Mouse (Mus musculus) spleen, postnatal 36 days (tissue): ENCODE measurements around the gene Mrps25.
A peak's percentile ranks its signal among the peaks of the same experiment; 100 is the strongest.

ENCODE experiments used
- DNase-seq, 2 experiments: peaks; one replicate each; pipeline ENCODE4 v3.0.0; 2022; ENCODE audit warnings: low spot score in 2 of 2, mixed read lengths in 1 of 2

Gene Mrps25

DNA sequence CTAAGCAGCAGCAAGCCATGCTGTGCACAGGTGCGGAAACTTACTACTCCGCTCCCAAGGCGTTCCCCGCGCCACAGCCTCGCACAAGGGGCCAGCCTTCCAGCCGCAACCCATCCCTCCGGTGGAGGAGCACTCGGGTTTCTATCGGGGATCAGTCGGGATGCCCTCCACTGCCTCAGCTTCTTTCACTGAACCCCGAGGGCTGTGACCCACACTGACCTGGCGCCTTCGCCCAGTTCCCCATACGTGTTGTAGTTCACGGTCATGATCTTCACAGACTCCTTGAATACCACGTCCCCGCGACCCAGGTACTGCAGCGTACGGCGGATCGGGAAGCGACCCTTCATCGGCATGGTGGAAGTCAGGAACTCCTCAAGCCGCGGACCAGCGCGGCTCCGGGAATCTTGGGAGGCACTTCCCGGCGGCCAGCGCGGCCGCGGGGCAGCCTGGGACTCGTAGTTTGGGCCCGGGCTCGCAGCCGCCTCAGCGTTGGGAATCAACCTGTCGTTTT is at the start of gene Mrps25:
Gene Mrps25, minus strand, starts transcription at position 413 of the 511 bp plus-strand sequence.
- peak; percentile 53 to 54 for DNase-seq

DNA sequence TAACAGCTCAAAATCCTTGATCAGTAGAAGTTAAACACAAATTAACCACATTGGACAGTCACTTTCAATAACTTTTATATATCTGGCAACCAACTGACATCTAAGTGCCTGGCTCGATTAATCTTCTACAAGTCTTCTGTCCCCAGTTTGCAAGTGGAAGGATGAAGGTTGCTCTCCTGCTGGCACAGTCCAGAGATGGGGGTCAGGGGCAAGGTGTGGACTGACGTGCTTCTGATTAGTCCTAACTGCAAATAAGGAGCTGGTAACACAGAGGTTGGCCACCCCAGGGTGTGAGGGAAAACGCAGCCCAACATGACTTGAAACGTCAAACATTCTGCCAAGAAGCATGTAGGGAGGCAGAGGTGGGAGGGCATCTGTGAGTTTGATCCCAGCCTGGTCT is 47.9 kb upstream of the Mrps25 start:
- DNase-seq = no peak

- DNase-seq = no peak
These were observed 47.5 kb upstream of the Mrps25 start for GRCm38 (mm10) chr6:92231356-92231755.

DNA sequence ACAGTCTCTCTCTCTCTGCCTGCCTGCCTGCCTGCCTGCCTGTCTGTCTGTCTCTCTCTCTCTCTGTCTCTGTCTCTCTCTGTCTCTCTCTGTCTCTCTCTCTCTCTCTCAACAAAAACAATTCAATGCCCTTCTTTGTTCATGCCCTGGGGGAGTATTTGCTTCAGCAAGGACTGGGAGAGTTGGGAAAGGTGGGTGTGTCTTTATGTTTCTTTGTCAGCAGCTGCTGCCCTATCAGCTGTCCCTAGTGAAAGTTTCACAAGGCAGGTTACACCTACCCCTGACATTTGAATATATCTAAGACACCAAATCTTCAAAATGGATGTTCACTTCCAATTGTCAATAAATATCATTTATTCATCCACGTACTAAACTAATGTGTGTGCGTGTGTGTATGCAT is 45.8 kb upstream of the Mrps25 start:
- no peak for DNase-seq

DNA sequence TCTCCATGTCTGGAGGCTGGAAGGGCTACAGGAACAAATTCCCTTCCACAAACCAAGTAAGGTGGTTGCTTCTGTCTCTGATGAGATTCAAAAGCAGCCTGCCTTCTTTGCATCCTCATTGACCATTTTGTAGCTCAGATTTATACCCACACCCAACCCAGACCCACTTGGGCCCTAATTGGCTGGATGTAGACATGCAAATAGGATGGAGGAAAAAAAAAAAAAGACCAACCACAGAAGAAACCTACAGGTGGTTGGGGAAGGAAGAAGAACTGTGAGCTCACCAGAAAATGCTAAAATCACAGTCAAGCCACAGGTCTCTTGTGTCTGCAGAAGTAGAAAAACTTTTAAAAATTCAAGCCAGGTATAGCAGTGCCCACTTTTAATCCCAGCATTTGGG is 45.3 kb upstream of the Mrps25 start:
- DNase-seq = peak in 1 of 2 experiments; percentile 4

DNA sequence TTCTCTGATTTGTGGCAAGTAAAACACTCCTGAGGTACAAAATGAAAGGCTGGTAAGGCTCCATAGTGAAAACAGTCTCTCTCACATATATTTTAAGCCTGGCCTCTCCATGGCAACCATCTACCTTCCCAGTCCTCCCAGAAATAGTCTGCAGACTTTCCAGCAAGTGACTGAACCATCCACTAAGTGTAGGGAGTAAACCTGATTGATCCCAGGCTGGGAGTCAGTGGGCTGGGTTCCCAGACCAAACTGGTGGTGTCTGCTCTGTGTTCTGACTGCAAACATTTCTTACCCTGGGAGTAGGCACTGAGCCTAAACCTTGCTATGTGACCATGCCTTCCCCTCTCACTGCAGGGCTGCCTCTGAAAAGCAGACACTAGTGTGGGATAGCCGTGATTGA is 41.1 kb upstream of the Mrps25 start:
- DNase-seq = no peak

DNA sequence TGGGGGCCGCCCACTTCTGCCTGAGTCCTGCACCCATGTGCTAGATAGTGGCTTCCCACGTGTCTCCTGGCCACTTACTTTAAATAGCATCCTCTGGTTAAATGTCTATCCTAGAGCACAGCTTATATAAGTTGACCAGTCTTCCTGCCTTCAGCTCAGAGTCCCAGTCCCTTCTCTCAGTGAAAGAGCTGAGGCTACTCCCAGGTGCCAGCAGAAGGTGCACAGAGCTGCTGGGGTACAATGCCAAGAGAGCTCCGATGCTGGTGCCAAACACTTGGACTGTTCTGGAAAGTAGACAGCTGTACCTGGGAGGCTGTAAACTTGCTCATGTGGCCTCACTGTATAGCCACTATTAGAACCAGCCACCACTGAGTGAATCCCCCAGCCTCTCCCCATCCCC is 38.2 kb upstream of the Mrps25 start:
- DNase-seq = no peak

DNA sequence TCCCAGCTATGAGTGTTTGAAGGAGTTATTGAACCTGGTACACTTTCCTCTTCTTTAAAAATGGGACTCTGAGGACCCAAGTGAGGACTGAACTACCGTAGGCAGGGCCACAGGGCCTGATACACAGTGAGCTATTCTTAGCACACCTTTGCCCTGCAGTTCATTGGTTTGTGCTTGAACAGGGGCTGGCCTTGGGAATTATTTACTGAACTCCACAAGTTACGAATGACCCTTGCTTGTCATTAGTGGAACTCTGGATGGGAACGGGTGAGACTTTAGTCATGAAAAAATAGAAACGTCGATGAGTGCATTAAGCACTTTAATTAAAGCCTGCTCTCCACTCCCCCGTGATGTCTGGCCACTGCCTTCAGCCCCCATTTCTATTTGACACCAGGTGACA is 37.8 kb upstream of the Mrps25 start:
- DNase-seq = no peak

DNA sequence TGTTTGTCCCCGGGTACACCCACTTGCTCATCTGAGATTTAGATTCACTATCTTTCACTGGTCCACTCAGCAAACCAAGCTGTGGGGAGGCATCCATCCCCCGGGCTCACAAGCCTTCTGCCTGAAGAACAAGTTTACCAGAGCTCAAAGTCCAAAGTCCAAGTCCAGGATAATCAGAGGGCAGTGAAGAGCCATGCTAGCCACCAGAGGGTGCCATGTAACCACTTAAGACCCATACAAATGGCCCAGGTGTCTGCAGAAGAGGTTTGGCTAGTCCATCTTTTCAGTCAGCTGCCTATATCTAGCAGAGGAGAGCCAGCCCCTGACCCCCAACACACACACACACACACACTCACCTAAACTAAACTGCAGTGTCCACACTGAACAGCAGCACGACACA is 35.6 kb upstream of the Mrps25 start:
- DNase-seq = peak; percentile 15 to 17

- peak; percentile 92 to 93 for DNase-seq
These were observed 31.1 kb upstream of the Mrps25 start, which contains the start of gene Rbsn for GRCm38 (mm10) chr6:92214773-92215449. Gene Rbsn (minus strand): TSS chr6:92214925.

DNA sequence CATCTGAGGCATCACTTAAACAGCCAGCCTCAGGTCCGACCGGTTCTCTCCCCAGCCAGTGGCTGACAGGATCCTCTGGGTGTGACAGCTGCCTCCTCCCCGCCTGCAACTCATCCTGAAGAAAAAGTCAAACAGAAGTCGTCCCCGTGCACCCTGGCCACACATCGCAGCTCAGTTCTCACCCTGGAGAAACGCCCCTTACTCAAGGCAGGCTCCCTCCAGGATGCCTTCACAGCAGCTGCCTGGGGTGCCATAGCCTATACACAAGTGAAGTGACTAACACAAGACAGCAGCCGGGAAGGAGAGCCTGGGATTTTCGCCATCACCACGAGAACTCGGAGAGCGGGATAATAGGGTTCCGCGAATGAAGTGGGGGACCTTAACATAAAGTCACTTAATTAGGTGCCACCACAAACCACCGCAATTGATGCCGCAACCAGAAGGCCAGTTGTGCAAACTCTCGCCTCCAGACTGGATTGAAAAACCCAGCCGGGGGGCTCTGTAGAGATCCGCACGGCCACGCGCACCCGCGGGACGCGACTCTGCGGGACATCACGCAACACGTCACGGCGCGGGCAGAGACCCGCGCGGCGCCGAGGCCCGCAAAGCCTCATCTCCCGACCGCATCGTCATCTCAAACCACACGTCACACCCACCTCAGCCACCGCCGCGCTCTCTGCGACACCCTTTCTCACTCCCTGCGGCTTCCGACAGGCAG is 30.4 kb upstream of the Mrps25 start:
- DNase-seq = no peak

DNA sequence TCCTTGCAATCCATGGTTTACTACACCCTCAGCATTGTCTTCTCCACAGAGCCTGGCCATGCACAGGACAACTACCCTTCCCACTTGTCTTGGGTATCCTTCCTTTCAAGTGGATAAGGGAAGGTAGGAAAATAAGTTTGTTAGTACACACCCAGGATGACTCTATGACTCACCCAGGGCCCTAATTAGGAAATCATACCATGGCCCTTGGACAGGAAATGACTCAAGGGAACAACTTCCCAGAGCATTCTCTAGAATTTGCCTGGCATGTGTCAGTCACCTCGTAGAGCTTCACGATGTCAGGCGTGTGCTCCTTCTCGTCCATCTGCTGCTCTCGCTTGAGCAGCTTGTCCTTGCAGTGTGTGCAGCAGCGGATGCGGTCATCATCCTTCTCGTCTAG is 15.6 kb upstream of the Mrps25 start:
- DNase-seq = no peak

GRCm38 (mm10) chr6:92184178-92184577 is 345 bp upstream of the Mrps25 start:
- DNase-seq = no peak

DNA sequence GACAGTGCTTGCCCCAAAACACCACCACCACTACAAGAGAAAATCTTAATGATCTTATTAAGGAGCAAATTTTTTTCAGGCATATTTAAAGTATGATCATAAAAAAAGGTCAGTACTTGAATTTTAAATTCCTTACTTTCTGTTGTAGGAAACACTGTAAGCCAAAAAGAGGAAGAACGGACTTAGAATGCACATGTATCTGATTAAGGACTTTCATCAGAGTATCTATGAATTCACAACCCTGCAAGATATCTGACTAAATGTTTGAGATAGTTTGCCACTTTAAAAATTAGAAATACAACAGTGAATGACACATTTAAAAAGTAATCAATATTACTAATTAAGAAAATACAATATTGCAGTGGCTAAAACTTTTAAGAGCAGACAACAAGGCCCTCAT is 7.4 kb downstream of the Mrps25 start:
- no peak for DNase-seq

- DNase-seq = no peak
These were observed 21.1 kb downstream of the Mrps25 start for GRCm38 (mm10) chr6:92162724-92163123.

GRCm38 (mm10) chr6:92158801-92159200 is 25.0 kb downstream of the Mrps25 start:
- no peak for DNase-seq

- DNase-seq = no peak
These were observed 30.1 kb downstream of the Mrps25 start for GRCm38 (mm10) chr6:92153774-92154173.

- DNase-seq = no peak
These were observed 38.0 kb downstream of the Mrps25 start for GRCm38 (mm10) chr6:92145881-92146280.

GRCm38 (mm10) chr6:92136356-92136755 is 47.5 kb downstream of the Mrps25 start:
- no peak for DNase-seq

DNA sequence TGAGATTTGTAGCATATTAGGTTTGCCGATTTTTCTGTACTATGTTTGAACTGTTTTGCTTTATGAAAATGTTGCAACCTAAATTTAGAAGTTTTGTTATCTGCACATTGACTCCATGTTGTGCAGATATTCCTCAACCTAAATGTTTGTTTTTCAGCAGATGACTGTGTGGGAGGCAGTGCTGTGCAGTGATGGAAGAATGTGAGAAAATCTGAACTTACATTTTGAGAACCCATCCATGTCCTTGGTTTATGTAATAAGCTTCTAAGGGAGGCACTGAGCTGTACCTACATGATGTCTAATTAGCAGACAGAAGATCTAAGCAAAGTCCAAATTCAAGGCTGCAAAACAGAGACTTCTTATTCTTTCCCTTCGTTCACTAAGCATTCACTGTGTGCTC is 50.2 kb downstream of the Mrps25 start:
- DNase-seq = no peak

DNA sequence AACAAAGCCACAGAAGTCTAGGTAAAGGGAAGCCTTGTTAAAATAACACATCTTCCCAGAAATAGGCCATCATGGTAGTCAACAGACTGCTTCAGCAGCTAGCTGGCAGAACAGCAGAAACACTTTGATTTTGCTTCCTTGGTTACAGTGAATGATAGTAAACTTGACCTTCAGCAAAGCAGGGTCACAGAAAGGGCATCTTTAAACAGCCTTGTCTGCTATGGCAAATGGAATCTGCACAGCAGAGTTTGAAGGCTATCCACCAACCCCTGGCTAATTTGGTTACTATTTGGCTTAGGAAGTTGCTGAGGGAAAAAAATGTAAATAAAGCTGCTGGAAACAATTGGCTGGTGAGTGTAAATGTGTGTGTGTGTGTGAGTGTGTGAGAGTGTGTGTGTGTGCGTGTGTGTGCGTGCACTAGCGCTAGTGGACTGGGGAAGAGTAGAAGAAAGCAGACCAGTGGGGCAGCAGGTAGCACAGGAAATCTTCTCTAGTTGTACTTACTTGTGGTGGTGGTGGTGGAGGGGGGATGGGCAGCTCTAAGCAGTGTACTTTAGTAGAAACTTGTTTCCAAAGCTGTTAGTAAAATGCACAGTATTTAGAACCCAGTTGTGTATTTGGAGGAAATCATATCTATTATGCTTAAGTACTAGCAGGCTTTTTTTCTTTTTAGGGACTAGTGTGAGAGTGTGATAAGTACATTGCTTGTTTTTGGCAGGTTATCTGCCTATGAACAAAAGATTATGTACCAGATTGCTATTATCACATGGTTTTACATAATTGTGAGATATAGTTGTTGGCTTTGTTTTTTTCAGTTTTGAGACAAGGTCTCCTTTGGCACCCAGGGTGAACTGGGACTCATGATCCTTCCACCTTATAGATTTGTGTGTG is 51.6 kb downstream of the Mrps25 start:
- DNase-seq = peak; percentile 5 to 11

DNA sequence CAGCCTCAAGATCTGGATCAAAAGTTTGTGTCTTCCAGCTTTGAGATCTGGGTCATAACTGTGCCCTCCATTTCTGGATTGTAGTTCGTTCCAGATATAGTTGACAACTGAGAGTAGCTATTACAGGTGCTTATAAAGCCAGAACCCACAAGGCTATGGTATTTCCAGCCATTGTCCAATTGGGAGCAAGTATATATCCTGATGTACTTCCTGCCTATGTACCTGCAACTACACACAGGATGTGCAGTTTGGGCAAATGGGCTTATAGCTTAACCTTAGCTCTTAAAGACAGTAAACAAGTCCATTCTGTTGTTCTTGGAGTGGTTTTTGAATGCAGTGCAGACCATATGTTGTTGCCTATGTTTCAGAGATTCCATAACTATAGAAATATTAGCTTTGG is 52.4 kb downstream of the Mrps25 start:
- DNase-seq = no peak
